Mouse (Mus musculus) cerebellum, postnatal 10 days (tissue): Measurements from ENCODE around the gene Ccdc88b.

Experiments
- DNase-seq, 2 experiments: peaks; one replicate each; pipeline ENCODE4 v3.0.0; 2021; ENCODE audit warnings: mixed read lengths in 2 of 2

Gene Ccdc88b

DNA sequence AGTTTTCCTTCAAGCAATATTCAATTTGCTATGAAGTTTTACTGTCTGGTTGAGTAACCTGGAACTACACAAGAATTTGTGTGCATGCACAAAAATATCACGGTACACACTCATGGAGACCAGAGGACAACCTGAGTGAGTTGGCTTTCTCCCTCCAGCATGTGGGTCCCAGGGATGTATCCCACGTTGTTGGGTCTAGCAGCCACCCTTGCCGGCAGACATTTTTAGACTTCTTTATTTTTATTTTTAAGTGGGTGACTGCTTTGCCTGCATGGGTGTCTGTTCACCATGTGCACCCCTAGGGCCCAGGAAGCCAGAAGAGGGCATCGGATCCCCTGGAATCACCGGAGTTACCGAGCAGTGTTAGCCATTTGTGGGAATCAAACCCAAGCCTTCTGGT is 32.6 kb downstream of the Ccdc88b start:
- no peak for DNase-seq

DNA sequence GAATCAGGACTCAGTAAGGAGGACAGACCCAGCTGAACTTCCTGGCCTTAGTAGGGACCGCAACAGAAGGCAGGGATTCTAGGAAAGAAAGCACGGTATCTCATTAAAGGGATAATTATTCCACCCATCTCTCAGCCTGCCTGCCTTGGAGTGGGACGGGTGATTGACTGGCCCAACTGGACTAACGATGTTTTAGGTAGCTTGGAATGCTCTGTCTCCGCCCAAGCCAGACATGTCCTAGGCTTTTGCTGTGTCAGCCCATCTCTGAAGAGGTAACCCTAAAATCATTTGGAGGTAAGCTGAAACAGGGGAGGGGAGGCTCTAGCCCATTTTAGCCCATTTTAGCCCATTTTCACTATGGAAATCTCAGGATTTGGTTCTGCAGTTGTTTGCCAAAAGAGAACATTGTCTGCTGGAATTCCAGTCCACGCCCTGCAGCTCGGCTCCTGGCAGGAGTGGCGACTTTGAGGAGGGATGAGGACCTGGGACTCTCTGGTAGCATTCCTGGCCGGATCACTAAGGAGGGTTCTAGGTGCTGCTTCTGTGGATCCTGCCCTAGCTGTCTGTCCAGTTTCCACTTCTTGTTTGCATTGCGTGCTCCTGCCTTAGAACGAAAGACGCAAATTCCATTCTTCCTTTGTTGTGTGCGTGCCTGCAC is 37.3 kb downstream of the Ccdc88b start:
- DNase-seq, result no peak

DNA sequence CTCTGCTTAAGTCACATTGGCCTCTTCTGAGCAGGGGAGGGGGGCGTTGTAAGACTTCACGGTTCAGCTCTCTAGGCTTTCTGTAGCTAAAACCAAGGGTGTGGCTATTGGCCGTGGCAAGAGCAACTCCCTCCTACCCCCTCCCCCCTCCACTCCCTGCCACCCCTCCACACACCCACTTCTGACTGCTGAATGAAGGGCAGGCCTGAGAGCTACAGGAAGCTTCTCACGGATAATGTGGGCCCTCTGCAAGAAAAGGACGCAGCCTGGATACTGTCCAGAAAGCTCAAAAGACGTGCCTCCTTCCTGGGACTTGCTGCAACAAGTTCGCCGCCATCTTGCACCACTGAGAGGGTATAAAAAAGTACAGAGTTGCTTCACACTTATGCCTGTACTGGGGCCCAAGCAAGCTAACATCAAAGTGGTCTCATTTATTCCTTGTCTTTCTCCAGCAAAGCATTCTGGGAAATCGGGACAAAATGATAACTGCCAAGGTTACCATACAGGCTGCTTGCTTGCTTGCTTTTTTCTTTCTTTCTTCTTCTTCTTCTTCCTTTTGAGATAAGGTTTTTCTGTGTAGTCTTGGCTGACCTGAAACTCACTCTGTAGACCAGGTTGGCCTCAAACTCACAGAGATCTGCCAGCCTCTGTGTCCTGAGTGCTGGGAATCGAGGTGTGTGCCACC is 38.7 kb downstream of the Ccdc88b start:
- DNase-seq, result no peak

DNA sequence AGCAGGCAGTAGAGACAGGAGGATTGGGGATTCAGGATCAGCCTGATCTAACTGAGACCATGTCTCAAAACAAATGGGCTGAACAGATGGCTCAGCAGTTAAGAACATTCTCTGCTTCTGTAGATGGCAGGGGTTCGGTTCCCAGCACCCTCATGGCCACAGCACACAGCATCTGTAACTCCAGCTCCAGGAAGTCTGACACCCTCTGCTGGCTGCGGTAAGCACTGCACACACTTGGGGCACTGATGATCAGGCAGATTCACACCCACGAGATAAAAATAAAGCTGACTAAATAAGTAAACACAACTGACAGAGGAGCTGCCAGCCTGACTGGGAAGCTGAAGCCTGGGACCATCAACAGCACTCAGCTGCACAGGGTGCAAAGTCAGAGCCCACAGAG is 43.1 kb downstream of the Ccdc88b start:
- no peak for DNase-seq

DNA sequence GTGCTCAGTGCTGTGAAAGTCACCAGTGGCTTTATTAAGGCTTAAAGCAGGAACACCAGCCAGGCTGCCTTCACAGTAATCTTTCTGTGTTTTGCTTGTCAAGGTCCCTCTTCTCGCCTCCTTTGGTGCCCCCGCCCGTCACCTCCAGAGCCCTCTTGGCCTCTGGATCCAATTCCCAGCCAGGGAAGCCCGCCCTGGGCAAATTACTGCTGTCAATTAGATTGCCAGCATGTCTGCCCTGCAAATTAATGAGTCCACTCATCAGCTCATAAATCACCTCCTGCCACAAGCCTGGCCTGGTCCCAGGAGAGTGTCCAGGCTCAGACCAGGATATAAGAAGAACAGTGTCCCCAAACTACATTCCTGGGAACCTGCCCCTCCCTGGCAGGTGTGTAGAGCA is 43.6 kb downstream of the Ccdc88b start:
- DNase-seq, result peak; percentile 27 to 43
